Mouse (Mus musculus): ENCODE measurements around the gene Anp32e.

DNA sequence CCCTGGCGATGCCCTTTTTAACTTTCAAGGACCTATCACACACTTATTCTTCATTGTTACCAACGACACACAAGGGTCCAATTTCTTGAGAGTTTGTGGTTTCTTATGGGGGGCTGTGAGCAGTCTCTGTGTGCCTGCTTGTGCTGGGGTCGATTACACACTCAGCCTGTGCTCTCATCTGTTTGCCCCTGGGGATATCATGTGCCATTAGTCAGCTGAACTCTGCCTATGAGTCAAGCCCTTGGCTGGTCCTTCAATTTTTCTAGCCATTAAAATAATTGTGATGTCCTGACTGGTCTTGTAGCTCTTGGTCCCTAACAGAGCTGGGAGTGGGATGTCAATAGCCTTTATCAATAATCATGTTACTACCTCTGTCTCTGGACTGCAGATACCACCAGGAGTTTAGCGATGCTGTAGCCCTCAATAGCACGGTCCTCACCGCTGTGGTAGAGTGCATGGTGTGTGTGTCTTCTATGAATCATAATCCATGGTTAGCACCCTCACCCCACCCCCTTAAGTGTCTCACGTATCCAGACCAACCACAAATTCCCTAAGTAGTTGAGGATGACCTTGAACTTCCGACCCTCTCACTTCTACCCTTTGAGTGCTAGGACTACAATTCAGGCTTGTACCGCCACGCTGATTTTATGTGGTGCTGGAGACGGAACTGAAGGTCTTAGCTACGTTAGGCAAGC lies 51.4 kb downstream of the Anp32e start:
- no peak for TF ChIP-seq TAL1 (IDR thresholded peaks at IDR 0.05; ENCODE audit: low read length)
- TF ChIP-seq GATA1 (IDR thresholded peaks at IDR 0.05; ENCODE audit: low read length): no peak
